Mouse (Mus musculus): ENCODE data around the gene Rps3. TPM values are rescaled to one million over a fixed set of nuclear protein-coding genes. Genes with fewer than 3 reads are reported as not detected.

Gene Rps3
- polyA plus RNA-seq, 1 experiment from 2014 or later: 408 TPM

- Histone ChIP-seq H3K9ac (replicated peaks; ENCODE audit: low read depth, low read length) (no peak overlapping the region), H3K4me3 (ENCODE audit: low read depth, low read length) (no peak overlapping the region), H3K4me2 (ENCODE audit: low read depth, low read length) (no peak overlapping the region), H3K36me3 (ENCODE audit: control insufficient read depth, insufficient read depth, low read length) (peaks cover 5% of the 10 kb centered on the region; the same call in 1 of the 2 replicates), H3K27me3 (ENCODE audit: control insufficient read depth, insufficient read depth, low read length) (no peaks in the 10 kb centered on the region), H3K4me1 (ENCODE audit: control insufficient read depth, insufficient read depth, low read length) (peaks cover 10% of the 10 kb centered on the region), H3K27ac (ENCODE audit: low read depth, low read length) (peak overlapping the region; percentile 4; the same call in 1 of the 2 replicates), H3K9me3 (ENCODE audit: control insufficient read depth, low read length) (no peaks in the 10 kb centered on the region)
- peak; percentile 35 for ATAC-seq (ENCODE audit: low read depth)
- 22% methylated on average over 6 of the region's 6 CpGs for WGBS
Observed at GRCm38 (mm10) chr7:99441534-99442072, 41.9 kb downstream of the Rps3 start.

GRCm38 (mm10) chr7:99438881-99439280 is 44.7 kb downstream of the Rps3 start:
- peaks cover 10% of the 10 kb centered on the region for H3K4me1 ChIP-seq (ENCODE audit: control insufficient read depth, insufficient read depth, low read length)
- no peak overlapping the region for H3K27ac ChIP-seq (ENCODE audit: low read depth, low read length)
- no peak for ATAC-seq (ENCODE audit: low read depth)
- H3K36me3 ChIP-seq (ENCODE audit: control insufficient read depth, insufficient read depth, low read length): peaks cover 5% of the 10 kb centered on the region; the same call in 1 of the 2 replicates
- no peak overlapping the region for H3K4me2 ChIP-seq (ENCODE audit: low read depth, low read length)
- no peaks in the 10 kb centered on the region for H3K9me3 ChIP-seq (ENCODE audit: control insufficient read depth, low read length)
- no peaks in the 10 kb centered on the region for H3K27me3 ChIP-seq (ENCODE audit: control insufficient read depth, insufficient read depth, low read length)
- 72% methylated on average over 10 of the region's 10 CpGs for WGBS
- no peak overlapping the region for H3K4me3 ChIP-seq (ENCODE audit: low read depth, low read length)
- no peak overlapping the region for H3K9ac ChIP-seq (replicated peaks; ENCODE audit: low read depth, low read length)

- Histone ChIP-seq H3K27me3 (ENCODE audit: control insufficient read depth, insufficient read depth, low read length) (no peaks in the 10 kb centered on the region), H3K36me3 (ENCODE audit: control insufficient read depth, insufficient read depth, low read length) (peaks cover 5% of the 10 kb centered on the region; the same call in 1 of the 2 replicates), H3K9ac (replicated peaks; ENCODE audit: low read depth, low read length) (no peak overlapping the region), H3K4me1 (ENCODE audit: control insufficient read depth, insufficient read depth, low read length) (peaks cover 8% of the 10 kb centered on the region), H3K4me2 (ENCODE audit: low read depth, low read length) (no peak overlapping the region), H3K4me3 (ENCODE audit: low read depth, low read length) (no peak overlapping the region), H3K9me3 (ENCODE audit: control insufficient read depth, low read length) (no peaks in the 10 kb centered on the region), H3K27ac (ENCODE audit: low read depth, low read length) (no peak overlapping the region)
- WGBS: 8% methylated on average over 4 of the region's 4 CpGs
- ATAC-seq (ENCODE audit: low read depth): no peak
Observed at GRCm38 (mm10) chr7:99436530-99436929, 47.0 kb downstream of the Rps3 start.

- Histone ChIP-seq H3K4me2 (ENCODE audit: low read depth, low read length) (no peak overlapping the region), H3K36me3 (ENCODE audit: control insufficient read depth, insufficient read depth, low read length) (peaks cover 4% of the 10 kb centered on the region; the same call in 1 of the 2 replicates), H3K9ac (replicated peaks; ENCODE audit: low read depth, low read length) (no peak overlapping the region), H3K4me3 (ENCODE audit: low read depth, low read length) (no peak overlapping the region), H3K27me3 (ENCODE audit: control insufficient read depth, insufficient read depth, low read length) (no peaks in the 10 kb centered on the region), H3K9me3 (ENCODE audit: control insufficient read depth, low read length) (no peaks in the 10 kb centered on the region), H3K27ac (ENCODE audit: low read depth, low read length) (no peak overlapping the region), H3K4me1 (ENCODE audit: control insufficient read depth, insufficient read depth, low read length) (peaks cover 4% of the 10 kb centered on the region; the same call in 1 of the 2 replicates)
- no peak for ATAC-seq (ENCODE audit: low read depth)
- WGBS: 37% methylated on average over 12 of the region's 12 CpGs
Observed at GRCm38 (mm10) chr7:99434672-99435250, 48.8 kb downstream of the Rps3 start.

- Histone ChIP-seq H3K9me3 (ENCODE audit: control insufficient read depth, low read length) (no peaks in the 10 kb centered on the region), H3K4me1 (ENCODE audit: control insufficient read depth, insufficient read depth, low read length) (peaks cover 9% of the 10 kb centered on the region), H3K27ac (ENCODE audit: low read depth, low read length) (no peak overlapping the region), H3K4me3 (ENCODE audit: low read depth, low read length) (no peak overlapping the region), H3K27me3 (ENCODE audit: control insufficient read depth, insufficient read depth, low read length) (no peaks in the 10 kb centered on the region), H3K36me3 (ENCODE audit: control insufficient read depth, insufficient read depth, low read length) (no peaks in the 10 kb centered on the region), H3K9ac (replicated peaks; ENCODE audit: low read depth, low read length) (no peak overlapping the region), H3K4me2 (ENCODE audit: low read depth, low read length) (no peak overlapping the region)
- no peak for ATAC-seq (ENCODE audit: low read depth)
- 90% methylated on average over 6 of the region's 6 CpGs for WGBS
Observed at GRCm38 (mm10) chr7:99432863-99433262, 50.7 kb downstream of the Rps3 start.

- WGBS: 44% methylated on average over 14 of the region's 14 CpGs
Observed at GRCm38 (mm10) chr7:99432248-99432647, 51.3 kb downstream of the Rps3 start.

GRCm38 (mm10) chr7:99430246-99430645 is 53.3 kb downstream of the Rps3 start:
- no peaks in the 10 kb centered on the region for H3K27me3 ChIP-seq (ENCODE audit: control insufficient read depth, insufficient read depth, low read length)
- 76% methylated on average over 11 of the region's 11 CpGs for WGBS
- no peak for ATAC-seq (ENCODE audit: low read depth)
- no peaks in the 10 kb centered on the region for H3K9me3 ChIP-seq (ENCODE audit: control insufficient read depth, low read length)
- H3K4me1 ChIP-seq (ENCODE audit: control insufficient read depth, insufficient read depth, low read length): peaks cover 10% of the 10 kb centered on the region
- H3K4me3 ChIP-seq (ENCODE audit: low read depth, low read length): no peak overlapping the region
- H3K36me3 ChIP-seq (ENCODE audit: control insufficient read depth, insufficient read depth, low read length): no peaks in the 10 kb centered on the region
- H3K9ac ChIP-seq (replicated peaks; ENCODE audit: low read depth, low read length): no peak overlapping the region
- H3K4me2 ChIP-seq (ENCODE audit: low read depth, low read length): no peak overlapping the region
- no peak overlapping the region for H3K27ac ChIP-seq (ENCODE audit: low read depth, low read length)

More at GRCm38 (mm10) chr7:99432248-99432647, 51.3 kb downstream of the Rps3 start:
- Histone ChIP-seq H3K4me2 (ENCODE audit: low read depth, low read length) (no peak overlapping the region), H3K9ac (replicated peaks; ENCODE audit: low read depth, low read length) (no peak overlapping the region), H3K4me3 (ENCODE audit: low read depth, low read length) (no peak overlapping the region), H3K27me3 (ENCODE audit: control insufficient read depth, insufficient read depth, low read length) (no peaks in the 10 kb centered on the region), H3K4me1 (ENCODE audit: control insufficient read depth, insufficient read depth, low read length) (peaks cover 9% of the 10 kb centered on the region), H3K27ac (ENCODE audit: low read depth, low read length) (peak overlapping the region; percentile 52; the same call in 1 of the 2 replicates), H3K9me3 (ENCODE audit: control insufficient read depth, low read length) (no peaks in the 10 kb centered on the region), H3K36me3 (ENCODE audit: control insufficient read depth, insufficient read depth, low read length) (no peaks in the 10 kb centered on the region)
- no peak; the same call in 1 of the 2 replicates for ATAC-seq (ENCODE audit: low read depth)

GRCm38 (mm10) chr7:99429786-99430185 is 53.8 kb downstream of the Rps3 start:
- Histone ChIP-seq H3K4me2 (ENCODE audit: low read depth, low read length) (no peak overlapping the region), H3K9me3 (ENCODE audit: control insufficient read depth, low read length) (no peaks in the 10 kb centered on the region), H3K27me3 (ENCODE audit: control insufficient read depth, insufficient read depth, low read length) (no peaks in the 10 kb centered on the region), H3K4me1 (ENCODE audit: control insufficient read depth, insufficient read depth, low read length) (peaks cover 14% of the 10 kb centered on the region), H3K4me3 (ENCODE audit: low read depth, low read length) (no peak overlapping the region), H3K27ac (ENCODE audit: low read depth, low read length) (no peak overlapping the region), H3K36me3 (ENCODE audit: control insufficient read depth, insufficient read depth, low read length) (no peaks in the 10 kb centered on the region), H3K9ac (replicated peaks; ENCODE audit: low read depth, low read length) (no peak overlapping the region)
- WGBS: 23% methylated on average over 6 of the region's 6 CpGs
- peak; percentile 25; the same call in 1 of the 2 replicates for ATAC-seq (ENCODE audit: low read depth)

GRCm38 (mm10) chr7:99428836-99429235 is 54.7 kb downstream of the Rps3 start:
- Histone ChIP-seq H3K4me3 (ENCODE audit: low read depth, low read length) (no peak overlapping the region), H3K9ac (replicated peaks; ENCODE audit: low read depth, low read length) (no peak overlapping the region), H3K4me1 (ENCODE audit: control insufficient read depth, insufficient read depth, low read length) (peaks cover 21% of the 10 kb centered on the region), H3K27ac (ENCODE audit: low read depth, low read length) (no peak overlapping the region), H3K27me3 (ENCODE audit: control insufficient read depth, insufficient read depth, low read length) (no peaks in the 10 kb centered on the region), H3K36me3 (ENCODE audit: control insufficient read depth, insufficient read depth, low read length) (no peaks in the 10 kb centered on the region), H3K4me2 (ENCODE audit: low read depth, low read length) (no peak overlapping the region), H3K9me3 (ENCODE audit: control insufficient read depth, low read length) (no peaks in the 10 kb centered on the region)
- ATAC-seq (ENCODE audit: low read depth): no peak
- WGBS: 91% methylated on average over 5 of the region's 5 CpGs

All from neural tube, embryonic 14.5 days (tissue).